Mouse (Mus musculus) effector memory CD4-positive, alpha-beta T cell, adult 7 months (primary cell): Measurements from ENCODE around the gene BC028528. TPM values are rescaled to one million over a fixed set of nuclear protein-coding genes. Genes with fewer than 3 reads are reported as not detected.

Experiments used
- polyA plus RNA-seq: library from polyadenylated mRNA; unstranded; fragments of 100-300 nt; shearing (Covaris generic); gene quantifications from one replicate; pipeline ENCODE4 v1.2.1, GENCODE M21; 2017

The BC028528 gene
- not detected for polyA plus RNA-seq

DNA sequence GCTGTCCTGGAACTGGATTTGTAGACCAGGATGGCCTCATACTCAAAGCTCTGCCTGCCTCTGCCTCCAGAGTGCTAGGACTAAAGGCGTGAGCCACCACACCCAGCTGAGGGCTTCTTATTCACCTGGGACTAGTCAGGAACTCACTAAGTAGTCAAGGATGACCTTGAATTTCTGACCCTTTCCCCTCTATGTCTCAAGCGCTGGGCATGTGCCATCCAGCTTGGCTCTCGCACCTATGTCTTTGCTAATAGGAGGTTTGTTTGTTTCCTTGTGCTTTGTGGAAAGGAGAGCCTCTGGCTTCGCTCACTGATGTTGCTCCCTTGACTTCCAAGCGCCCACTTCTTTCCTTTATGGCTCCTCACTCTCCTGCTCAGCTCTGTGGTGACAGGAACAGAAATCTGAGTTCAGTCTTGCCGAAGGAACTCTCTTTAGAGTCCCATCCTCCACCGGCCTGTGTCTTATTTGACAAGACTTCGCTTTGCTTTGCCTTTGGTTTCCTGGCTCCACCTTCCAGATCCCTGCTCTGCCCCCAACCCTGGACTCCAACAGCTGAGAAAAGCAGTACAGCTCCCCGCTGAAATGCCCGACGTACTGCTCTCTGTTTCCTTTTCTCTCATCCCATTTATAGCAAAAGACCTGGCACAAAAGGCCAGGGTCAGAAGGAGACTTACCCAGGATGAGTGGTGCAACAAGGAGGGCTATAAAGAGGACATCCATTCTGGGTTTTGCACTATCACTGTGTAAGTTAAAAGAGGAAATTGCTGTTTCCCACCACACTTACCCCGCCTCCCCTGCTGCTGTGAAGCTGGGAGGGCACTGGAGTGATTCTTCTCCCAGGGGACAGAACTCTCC, at the start of gene BC028528:
TSS of gene BC028528 (minus strand) at position 795 of the 855 bp plus-strand sequence.

GRCm38 (mm10) chr3:95928658-95929503, 37.1 kb upstream of the BC028528 start, which contains the start of gene Anp32e:
Anp32e (plus strand) TSS chr3:95929246.

GRCm38 (mm10) chr3:95904568-95904967, 12.8 kb upstream of the BC028528 start, which contains the start of gene Car14:
Car14 (minus strand) TSS chr3:95904691.

GRCm38 (mm10) chr3:95893606-95894316, 2.0 kb upstream of the BC028528 start, which contains the start of gene Aph1a:
Aph1a (plus strand) TSS chr3:95893969.

DNA sequence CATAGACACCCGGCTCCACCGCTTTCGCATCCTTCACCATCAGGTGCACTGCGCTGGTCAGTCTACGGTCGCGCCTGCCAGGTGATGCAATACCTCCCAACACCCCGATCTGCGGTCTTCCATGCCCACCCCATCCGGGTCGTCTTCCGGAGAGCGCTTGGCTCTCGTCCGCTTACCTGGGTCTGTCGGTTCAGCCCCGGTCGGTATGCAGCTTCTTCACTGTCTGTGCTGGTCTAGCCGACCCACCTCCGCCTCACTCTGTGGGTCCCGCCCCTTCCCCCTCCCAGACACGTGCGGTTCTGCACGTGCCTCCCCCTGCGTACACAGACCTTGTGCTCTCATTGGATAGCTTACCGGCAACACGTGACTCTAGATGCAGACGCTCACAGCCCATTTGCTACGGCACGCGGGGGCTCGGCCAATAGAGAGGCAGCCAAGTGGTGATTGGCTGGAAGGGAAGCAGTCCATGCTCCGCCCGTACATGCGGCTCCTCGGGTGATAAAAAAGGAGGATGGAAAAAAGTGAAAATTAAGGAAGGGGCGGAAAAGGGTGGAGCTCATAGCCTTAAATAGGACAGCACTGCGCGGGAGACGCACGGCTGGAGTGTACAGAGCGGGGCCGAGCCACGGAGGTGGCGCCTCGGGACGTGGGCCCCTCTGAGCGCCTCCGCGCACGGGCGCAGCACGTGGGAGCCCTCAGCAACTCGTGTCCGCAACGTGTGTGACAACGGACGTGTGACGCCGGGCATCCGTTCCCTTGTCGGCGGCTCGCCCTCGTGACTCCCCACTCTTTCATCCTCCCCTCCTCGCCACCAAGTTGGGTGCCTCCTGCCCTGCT, 9.6 kb downstream of the BC028528 start, which contains the start of gene Ciart:
TSS of gene Ciart (minus strand) at position 273 of the 837 bp plus-strand sequence.

DNA sequence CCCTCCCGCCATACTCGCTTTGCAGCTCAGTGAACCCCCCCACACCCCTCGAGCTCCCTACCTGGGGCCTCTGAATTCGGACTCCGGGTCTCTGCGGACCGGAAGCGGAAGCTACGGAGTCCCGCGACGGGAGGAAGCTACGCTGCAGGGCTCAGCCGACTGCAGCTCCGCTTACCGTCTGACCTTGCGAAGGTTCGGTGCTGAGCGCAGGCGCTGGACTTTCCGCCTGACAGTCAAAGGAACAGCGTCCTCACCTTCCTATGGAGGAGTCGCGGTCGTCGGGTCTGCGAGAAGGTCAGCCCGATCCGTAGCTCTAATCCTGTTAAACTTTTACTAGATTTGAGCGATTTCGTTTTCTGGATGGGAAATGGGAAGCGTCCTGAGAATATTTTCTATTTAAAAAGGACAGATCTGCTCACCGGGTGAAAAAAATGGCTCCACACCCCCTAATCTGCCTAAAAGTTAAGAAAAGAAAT, 20.4 kb downstream of the BC028528 start, which contains the start of gene Mrps21:
TSS of gene Mrps21 (minus strand) at position 128 of the 476 bp plus-strand sequence.

GRCm38 (mm10) chr3:95855502-95856089, 36.2 kb downstream of the BC028528 start, which contains the start of gene Prpf3:
Prpf3 (minus strand) TSS chr3:95855885.

Other genes starting within 250 kb of the BC028528 start
- gene Mcl1, start 233.2 kb downstream of the BC028528 start, polyA plus RNA-seq: 491 TPM
- 3.4 TPM for gene Adamtsl4, start 204.1 kb downstream of the BC028528 start, polyA plus RNA-seq
- 6.8 TPM for gene Ecm1, start 152.4 kb downstream of the BC028528 start, polyA plus RNA-seq
- gene Tars2, start 131.8 kb downstream of the BC028528 start, polyA plus RNA-seq: 45.4 TPM
- gene Rprd2, start 73.1 kb downstream of the BC028528 start, polyA plus RNA-seq: 43.6 TPM
- 40.3 TPM for gene Prpf3, start 36.1 kb downstream of the BC028528 start, polyA plus RNA-seq
- gene Mrps21, start 20.5 kb downstream of the BC028528 start, polyA plus RNA-seq: 120 TPM
- gene Ciart, start 9.8 kb downstream of the BC028528 start, polyA plus RNA-seq: 11.1 TPM
- 34.3 TPM for gene Aph1a, start 2.0 kb upstream of the BC028528 start, polyA plus RNA-seq
- gene Car14, start 12.7 kb upstream of the BC028528 start, polyA plus RNA-seq: not detected
- gene Anp32e, start 37.2 kb upstream of the BC028528 start, polyA plus RNA-seq: 199 TPM
- 4.8 TPM for gene Plekho1, start 104.0 kb upstream of the BC028528 start, polyA plus RNA-seq
- gene Vps45, start 166.5 kb upstream of the BC028528 start, polyA plus RNA-seq: 19.4 TPM
- 12.6 TPM for gene Otud7b, start 212.5 kb upstream of the BC028528 start, polyA plus RNA-seq